Mouse (Mus musculus) T-helper 2 cell (primary cell): ENCODE measurements at regions not wholly inside any gene's neighbourhood (a gene's known extent, or its start where the extent isn't known, plus 50 kb on each side); places are given as distances from the start of the nearest gene placed in this dataset.

ENCODE experiments used
- in situ Hi-C: fragments of 300-600 bp; cut with MboI, MseI; formaldehyde crosslinking; loops from one replicate; pipeline ENCODE4 v1.15.1; 2025; ENCODE audit warnings: high pct_unique_total_duplicates

DNA sequence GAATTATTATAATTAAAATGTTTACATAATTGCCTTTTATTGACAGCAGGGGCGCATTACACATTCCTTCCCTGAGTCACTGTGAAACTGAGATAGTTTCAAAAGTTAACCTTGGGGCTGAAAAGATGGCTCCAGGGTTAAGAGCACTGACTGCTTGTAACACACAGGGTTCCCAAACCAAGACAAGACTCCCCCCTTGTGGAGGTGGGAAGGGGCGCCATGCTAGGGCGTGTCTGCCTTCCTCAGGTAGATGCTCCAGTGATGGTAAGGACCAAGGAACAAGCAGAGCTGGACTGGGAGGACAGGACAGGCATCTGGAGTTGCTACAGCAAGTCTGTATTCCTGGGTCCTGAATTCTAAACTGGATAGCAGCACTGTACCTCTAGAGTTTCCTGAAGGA lies 351.9 kb downstream of the Tbc1d22a start:
- in situ Hi-C loops, result no loop called here

GRCm38 (mm10) chr15:86574311-86574710 lies 360.1 kb downstream of the Tbc1d22a start:
- in situ Hi-C loops, result no loop called here

DNA sequence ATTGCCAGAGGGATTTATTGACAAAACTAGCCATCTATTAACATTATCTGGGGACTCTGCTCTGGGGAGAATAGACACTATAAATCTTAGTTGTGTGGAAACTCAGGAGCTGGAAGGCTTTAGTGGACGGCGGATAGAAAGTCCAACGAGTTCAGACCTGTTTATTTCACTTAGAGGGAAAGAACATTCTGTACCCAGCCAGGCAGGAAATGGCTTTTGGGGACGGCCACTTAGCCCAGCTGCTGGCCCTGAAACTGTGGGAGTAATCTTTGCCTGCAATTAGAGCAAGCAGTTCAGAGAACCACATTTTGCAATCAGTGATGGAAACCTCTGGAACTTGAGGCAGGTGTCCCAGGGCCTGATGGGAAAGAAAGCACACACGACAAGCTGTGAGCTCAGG lies 362.4 kb downstream of the Tbc1d22a start:
- in situ Hi-C loops, result no loop called here

DNA sequence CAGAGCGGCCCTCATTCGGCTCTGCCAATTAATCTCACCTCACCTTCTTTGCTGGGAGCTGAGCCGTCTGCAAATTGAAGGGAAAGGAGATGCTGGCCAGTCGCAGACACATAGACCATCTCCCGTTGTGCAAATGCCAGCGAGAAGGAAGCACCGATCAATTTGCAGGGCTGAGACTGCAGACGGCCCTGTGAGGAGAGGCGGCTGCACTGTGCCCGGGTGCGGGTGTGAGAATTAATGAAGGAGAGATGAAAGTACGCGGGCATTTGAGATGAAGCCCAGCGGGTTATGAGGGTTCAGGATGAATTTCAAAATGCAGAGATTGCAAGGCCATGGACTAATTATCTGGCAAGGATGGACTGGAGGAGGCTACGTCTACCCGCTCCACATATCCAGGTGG lies 364.4 kb downstream of the Tbc1d22a start:
- in situ Hi-C loops, result no loop called here

- in situ Hi-C loops, result no loop called here
Observed at GRCm38 (mm10) chr15:86582240-86583090, 368.2 kb downstream of the Tbc1d22a start.

DNA sequence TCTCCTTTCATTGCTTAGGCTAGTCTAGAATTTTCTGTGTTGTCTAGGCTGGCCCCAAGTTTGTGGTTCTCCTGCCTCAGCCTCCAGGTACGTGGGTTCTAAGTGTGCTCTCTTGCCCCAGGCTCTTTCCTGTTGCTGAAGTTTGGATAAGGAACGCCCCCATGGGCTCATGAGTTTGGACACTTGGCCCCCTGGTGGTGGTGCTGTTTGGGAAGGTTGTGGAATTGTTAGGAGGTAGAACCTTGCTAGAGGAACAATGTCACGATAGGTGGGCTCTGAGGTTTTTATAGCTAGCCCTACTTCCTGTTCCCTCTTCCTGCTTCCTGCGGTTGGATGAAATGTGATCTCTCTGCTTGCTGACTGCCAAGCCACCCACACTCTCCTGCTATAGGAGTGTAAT lies 371.5 kb downstream of the Tbc1d22a start:
- in situ Hi-C loops, result no loop called here

DNA sequence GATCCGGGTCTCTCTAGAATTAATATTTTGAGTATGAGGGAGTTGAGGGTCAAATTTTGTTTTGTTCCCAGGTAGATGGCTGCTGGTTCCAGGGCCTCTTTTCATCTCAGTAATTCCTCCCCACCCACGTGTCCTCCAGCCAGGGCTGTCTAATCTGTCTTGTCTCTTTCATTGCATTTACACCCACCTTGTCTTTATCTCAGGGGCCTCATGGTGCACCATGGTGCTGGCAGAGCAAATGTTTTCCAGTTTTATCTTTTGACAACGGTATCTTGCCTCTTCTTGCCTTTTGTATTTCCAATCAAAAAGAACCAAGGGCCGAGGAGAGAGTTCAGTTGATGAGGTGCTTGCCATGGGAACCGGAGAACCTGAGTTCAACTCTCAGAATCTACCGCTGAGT lies 372.9 kb downstream of the Tbc1d22a start:
- in situ Hi-C loops, result no loop called here

DNA sequence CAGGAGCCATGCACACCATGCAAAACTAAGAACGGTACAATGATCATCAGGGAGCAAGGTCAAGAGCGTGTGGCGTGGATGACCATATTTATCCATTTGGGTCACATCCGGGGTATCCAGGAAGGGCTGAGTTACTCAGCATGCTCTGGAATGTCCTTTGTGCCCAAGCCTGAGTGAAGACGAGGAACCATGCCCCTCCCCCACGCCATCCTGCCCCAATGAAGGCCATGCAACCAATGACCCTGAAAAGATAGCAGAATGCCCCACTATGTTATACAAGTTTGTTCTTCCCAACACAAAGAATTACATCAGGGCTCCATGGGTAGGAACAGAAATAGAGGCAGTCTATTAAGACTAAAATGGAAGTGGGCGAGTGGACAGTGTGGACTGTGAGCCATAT lies 375.8 kb downstream of the Tbc1d22a start:
- in situ Hi-C loops, result no loop called here

- in situ Hi-C loops, result no loop called here
Observed at GRCm38 (mm10) chr15:86590896-86591295, 376.6 kb downstream of the Tbc1d22a start.

DNA sequence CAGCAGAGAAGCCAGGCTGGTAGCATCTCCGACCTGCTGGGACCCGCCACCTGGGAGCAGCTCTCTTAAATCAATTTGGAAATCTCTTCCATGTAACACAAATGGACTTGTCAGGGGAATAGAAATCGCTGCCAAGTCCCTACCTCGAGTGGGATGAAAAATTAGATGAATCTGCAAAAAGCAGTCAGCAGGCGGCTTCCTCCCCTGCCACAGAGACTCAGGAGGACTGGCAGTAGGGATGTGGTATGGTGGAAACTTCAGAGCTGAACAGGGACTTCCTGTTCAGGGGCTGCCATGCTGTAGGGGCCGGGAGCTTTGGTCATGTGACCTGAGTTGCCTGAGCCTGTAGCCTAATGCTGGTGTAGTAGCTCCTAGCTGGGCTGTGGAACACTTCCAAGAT lies 379.1 kb downstream of the Tbc1d22a start:
- in situ Hi-C loops, result no loop called here

DNA sequence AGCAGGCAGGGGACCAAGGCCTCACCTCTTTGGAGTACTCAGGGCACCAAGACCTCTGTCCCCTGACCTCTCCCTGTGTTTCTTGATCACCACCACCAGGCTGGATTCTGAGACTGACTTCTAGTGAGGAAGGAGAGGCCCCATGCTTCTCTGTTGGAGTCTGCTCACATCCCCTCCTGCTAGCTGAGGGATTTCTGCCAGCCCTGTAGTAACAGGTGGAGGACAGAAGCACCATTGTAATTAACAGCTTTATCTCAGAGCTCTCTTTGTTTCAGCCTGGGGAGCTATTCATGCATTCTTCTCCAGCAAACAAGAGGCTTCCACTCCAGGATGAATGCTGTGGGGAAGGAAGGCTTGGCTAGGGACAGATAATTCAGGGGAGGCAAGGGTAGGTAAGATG lies 392.2 kb downstream of the Tbc1d22a start:
- in situ Hi-C loops, result no loop called here

GRCm38 (mm10) chr15:86609692-86610091 lies 395.4 kb downstream of the Tbc1d22a start:
- in situ Hi-C loops, result no loop called here

- in situ Hi-C loops, result no loop called here
Observed at GRCm38 (mm10) chr15:86631376-86631775, 417.1 kb downstream of the Tbc1d22a start.

- in situ Hi-C loops, result no loop called here
Observed at GRCm38 (mm10) chr15:86645244-86645643, 431.0 kb downstream of the Tbc1d22a start.

DNA sequence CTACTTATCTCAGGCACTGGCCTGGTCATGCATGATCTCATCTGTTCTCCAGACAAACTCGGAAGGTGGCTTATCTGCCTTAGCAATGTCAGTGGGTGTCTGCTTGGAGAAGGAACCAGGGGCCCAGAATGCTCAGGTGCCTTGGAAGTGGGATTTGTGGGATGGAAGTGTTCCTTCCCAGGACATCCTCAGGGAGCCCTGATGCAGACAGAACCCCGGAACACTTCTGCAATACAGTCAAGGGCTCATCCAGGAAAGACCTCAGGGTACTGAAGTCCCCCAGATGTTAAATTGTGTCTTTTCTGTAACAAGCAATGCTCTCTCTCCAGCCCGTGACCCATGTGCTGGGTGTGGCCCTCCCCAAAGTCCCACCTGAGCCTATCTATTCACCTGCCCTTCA lies 433.9 kb downstream of the Tbc1d22a start:
- in situ Hi-C loops, result no loop called here

DNA sequence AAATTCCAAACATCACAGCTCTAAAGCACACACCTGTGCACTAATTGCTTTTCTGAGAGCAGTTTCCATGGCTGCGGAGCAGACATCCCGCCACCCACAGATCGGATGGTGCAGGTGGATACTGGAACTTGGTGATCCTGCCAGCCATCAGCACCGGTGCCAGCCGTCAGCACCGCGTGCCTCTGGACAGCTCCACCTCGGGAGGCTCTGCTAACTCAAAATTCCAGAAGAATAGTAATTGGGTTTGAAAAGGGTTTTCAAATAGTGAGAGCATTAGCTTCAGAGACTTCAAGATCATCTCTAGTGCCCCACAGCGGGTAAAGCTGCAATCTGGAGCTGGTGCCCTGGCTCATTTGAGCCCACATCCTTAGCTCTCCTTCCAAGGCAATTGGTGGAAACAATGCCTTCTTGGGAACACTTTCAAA lies 458.8 kb downstream of the Tbc1d22a start:
- in situ Hi-C loops, result no loop called here

DNA sequence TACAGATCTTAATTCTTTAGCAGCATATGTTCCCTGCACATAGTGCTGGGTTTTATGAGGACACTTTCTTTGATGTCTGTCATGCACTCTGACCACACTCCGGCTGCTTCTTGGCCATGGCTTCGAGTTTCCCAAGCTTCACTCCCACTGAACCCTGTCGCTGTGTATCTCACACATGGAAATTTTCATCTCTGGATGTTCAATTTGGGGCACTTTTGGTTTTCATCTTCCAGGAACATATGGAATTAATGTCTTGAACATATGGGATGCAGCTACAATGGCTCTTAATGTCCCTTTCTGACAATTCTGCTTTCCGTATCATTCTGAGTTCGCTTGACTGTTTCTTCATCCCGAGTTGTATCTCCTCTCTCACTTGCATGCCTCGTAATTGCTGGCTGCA lies 462.8 kb downstream of the Tbc1d22a start:
- in situ Hi-C loops, result no loop called here

DNA sequence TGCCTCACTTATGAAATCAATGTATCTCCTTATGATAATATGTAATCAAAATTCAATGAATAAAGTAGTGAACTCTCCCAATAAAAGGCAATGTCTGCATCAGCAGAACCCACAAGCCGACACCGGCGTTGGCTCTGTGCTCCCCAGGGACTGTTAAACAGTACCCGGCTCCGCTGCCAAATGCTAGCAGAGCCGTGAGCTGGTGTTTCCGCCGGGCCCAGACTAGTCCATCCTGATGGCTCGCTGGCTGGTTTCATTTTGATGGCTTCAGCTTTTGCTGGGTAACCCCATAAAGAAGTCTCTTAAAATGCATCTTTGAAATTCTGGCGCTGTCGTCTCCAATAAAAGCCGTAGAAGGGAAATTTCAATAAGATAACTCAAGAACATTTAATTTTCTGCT lies 468.8 kb downstream of the Tbc1d22a start:
- in situ Hi-C loops, result no loop called here

DNA sequence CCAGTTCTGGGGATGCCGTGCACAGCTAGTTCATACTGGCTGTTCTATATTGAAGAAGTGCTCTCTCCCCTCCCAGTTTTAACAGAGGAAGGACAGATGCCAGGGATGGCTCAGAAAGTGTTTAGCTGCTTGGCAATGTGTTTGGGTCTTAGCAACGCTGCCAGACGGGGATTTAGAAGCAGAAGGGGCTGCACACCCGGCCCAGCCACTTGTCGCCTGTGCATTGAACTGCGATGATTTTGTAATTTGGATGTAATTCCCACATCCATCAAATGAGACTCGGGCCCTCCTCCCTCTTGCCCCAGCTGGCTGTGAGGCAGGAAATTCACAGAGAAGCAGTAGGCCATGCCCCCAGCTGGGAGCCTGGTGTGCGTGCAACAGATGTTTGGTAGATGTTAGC lies 475.4 kb downstream of the Tbc1d22a start:
- in situ Hi-C loops, result no loop called here

DNA sequence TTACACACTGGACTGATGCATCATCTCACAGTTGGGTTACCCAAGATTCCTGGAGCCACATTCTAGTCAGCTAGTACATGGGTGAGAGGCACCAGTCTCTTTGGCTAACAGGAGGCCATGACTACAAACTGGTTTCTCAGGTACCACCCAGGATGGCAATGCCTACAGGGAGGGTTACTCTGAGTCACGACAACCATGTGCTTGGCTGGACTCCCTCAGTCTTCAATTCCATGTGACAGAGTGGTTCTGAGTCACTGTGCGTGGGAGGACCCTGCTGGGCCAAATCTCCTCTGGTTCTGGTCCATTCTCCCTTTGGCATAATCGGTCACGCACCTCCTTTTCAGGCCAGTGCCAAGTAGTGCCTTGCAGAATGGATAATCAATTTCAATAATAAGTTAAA lies 482.5 kb downstream of the Tbc1d22a start:
- in situ Hi-C loops, result no loop called here

GRCm38 (mm10) chr15:86710429-86710828 lies 496.2 kb downstream of the Tbc1d22a start:
- in situ Hi-C loops, result no loop called here

DNA sequence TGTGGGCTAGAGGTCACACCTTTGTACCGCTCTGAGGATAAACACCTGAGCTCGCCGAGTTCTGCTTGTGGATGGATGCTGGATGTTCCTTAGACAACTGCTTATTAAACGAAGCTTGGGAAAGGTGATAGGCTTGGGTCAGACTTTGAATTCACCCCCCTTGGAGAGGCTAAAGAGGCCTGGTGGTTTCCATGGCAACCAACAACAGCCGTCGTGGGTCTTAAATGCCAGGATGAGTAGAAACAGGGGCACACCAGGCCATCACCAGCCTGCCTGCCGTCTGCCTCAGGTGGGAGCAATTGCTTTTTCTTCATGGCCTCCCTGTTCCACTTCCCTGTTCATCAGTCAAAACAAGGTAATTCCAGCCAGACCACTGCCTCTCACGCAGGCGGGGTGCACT lies 504.1 kb downstream of the Tbc1d22a start:
- in situ Hi-C loops, result no loop called here

GRCm38 (mm10) chr15:86719088-86719487 lies 504.8 kb downstream of the Tbc1d22a start:
- in situ Hi-C loops, result no loop called here

- in situ Hi-C loops, result no loop called here
Observed at GRCm38 (mm10) chr15:86721131-86721530, 506.9 kb downstream of the Tbc1d22a start.
